Mouse (Mus musculus) C2C12 (cell line): ENCODE data around the gene Ccpg1. TPM values are rescaled to one million over a fixed set of nuclear protein-coding genes. Genes with fewer than 3 reads are reported as not detected.
A peak's percentile ranks its signal among the peaks of the same experiment; 100 is the strongest.

ENCODE experiments used
- H3K27me3 ChIP-seq: one replicate; pipeline ENCODE4 v1.6.1; 2011; ENCODE audit not compliant: control insufficient read depth, insufficient read depth, insufficient read length
- H3K36me3 ChIP-seq: one replicate; pipeline ENCODE4 v1.6.1; 2011; ENCODE audit not compliant: control insufficient read depth, insufficient read depth
- H3K4me3 ChIP-seq: one replicate; pipeline ENCODE4 v1.5.1; 2011; ENCODE audit warnings: mild to moderate bottlenecking, control low read depth; ENCODE audit not compliant: poor library complexity, insufficient read depth, severe bottlenecking
- H3K79me2 ChIP-seq: one replicate; pipeline ENCODE4 v1.6.1; 2011; ENCODE audit not compliant: control insufficient read depth, insufficient read depth
- H3K79me3 ChIP-seq: one replicate; pipeline ENCODE4 v1.6.1; 2011; ENCODE audit warnings: low read depth, control low read depth
- H3ac ChIP-seq: one replicate; pipeline ENCODE3; 2011; ENCODE audit warnings: low read depth; ENCODE audit not compliant: control insufficient read depth, insufficient read length
- CEBPB ChIP-seq: IDR thresholded peaks from one replicate; pipeline ENCODE4 v1.6.1; 2011; ENCODE audit warnings: low read depth, mild to moderate bottlenecking, control low read depth, moderate library complexity
- CTCF ChIP-seq: IDR thresholded peaks from one replicate; pipeline ENCODE4 v1.5.1; 2011; ENCODE audit not compliant: control insufficient read depth, insufficient read depth, insufficient read length
- FOSL1 ChIP-seq: IDR thresholded peaks from one replicate; pipeline ENCODE4 v1.8.0; 2011; ENCODE audit warnings: mild to moderate bottlenecking, low read length; ENCODE audit not compliant: poor library complexity, insufficient read depth, severe bottlenecking
- MAX ChIP-seq: IDR thresholded peaks from one replicate; pipeline ENCODE4 v1.6.1; 2011; ENCODE audit warnings: mild to moderate bottlenecking, control low read depth
- MYOD1 ChIP-seq: IDR thresholded peaks from one replicate; pipeline ENCODE4 v1.6.1; 2011; ENCODE audit warnings: low read depth; ENCODE audit not compliant: control insufficient read depth, insufficient read length
- MYOG ChIP-seq: IDR thresholded peaks from one replicate; pipeline ENCODE4 v1.6.1; 2011; ENCODE audit not compliant: control insufficient read depth, insufficient read length; ENCODE audit errors: extremely low read depth
- USF1 ChIP-seq: IDR thresholded peaks from one replicate; pipeline ENCODE4 v1.6.1; 2011; ENCODE audit warnings: low read depth, mild to moderate bottlenecking, control low read depth, moderate library complexity
- polyA plus RNA-seq: library from polyadenylated mRNA; unstranded; fragments of >200 nt; fragmentation: generic; extraction: Trizol; gene quantifications from one replicate; pipeline ENCODE4 v1.2.1, GENCODE M21; 2012; ENCODE audit warnings: missing spikeins

The Ccpg1 gene
- polyA plus RNA-seq, 1 experiment: 3.5 TPM

- H3K36me3 ChIP-seq: no peaks in the 10 kb centered on the region
- H3ac ChIP-seq: no peak overlapping the region
- TF ChIP-seq CEBPB (no peak), MYOD1 (no peak), USF1 (no peak), MYOG (no peak), MAX (no peak), CTCF (no peak), FOSL1 (no peak)
- peaks cover 9% of the 10 kb centered on the region for H3K27me3 ChIP-seq
- no peaks in the 10 kb centered on the region for H3K79me3 ChIP-seq
- no peaks in the 10 kb centered on the region for H3K79me2 ChIP-seq
- H3K4me3 ChIP-seq: no peak overlapping the region
Measured at GRCm38 (mm10) chr9:72961959-72962358, 23.3 kb upstream of the Ccpg1 start.

DNA sequence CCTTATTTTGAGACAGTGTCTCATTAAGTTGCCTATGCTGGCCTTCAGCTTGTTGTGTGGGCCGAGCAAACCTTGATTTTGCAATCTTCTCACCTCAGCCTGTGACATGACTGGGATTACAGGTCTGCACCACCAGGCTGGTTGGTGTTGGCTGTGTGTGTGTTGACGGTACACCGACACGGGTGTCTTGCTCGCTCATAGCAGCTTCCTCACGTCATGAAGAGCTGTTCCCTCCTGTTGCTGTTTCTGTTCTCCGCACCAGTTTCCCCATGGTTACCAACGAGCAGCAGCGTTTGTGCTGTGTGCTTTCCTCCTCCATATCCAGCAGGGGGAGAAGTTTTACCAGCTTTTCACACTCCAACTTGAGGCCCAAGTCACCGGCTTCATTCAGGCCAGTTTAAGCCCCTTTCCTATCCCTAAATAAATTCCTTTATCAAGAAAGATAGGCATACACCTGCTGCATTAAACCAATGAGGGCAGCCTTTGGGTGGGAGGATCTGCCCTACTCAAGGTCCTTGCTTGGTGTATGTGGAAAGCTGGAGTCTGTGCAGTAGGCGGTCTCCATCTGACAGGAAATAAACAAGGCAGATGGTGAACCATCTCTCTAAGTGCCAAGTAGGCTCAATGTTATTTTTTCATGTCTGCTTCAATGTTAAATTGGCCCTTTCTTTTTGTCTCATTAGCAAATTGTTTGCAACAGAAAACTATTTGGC, 16.7 kb upstream of the Ccpg1 start:
- Histone ChIP-seq H3K79me2 (no peaks in the 10 kb centered on the region), H3K36me3 (no peaks in the 10 kb centered on the region), H3K27me3 (peaks cover 3% of the 10 kb centered on the region), H3K4me3 (no peak overlapping the region), H3ac (no peak overlapping the region), H3K79me3 (no peaks in the 10 kb centered on the region)
- TF ChIP-seq CTCF: peak; percentile 2
- no peak for TF ChIP-seq MAX

DNA sequence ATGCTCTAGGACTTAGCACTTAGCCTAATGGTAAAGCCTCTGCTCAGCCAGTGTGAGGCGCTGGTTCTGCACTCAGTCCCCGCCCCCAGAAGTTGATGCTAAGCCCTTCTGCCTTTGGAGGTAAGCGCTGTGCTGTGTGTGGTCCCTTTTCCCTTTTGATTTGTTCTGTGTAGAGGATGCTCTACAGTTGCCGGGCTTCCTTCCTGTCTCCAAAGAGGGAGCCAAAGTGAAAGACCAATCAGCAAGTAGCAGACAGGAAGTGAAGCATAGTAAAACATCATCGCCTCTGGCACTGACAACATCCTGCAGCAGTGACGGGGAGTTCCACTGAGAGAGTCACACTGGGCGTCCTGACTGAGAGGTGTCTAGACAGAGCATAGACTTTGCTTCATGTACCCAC, 15.4 kb upstream of the Ccpg1 start:
- Histone ChIP-seq H3K36me3 (no peaks in the 10 kb centered on the region), H3K79me2 (no peaks in the 10 kb centered on the region), H3K27me3 (peaks cover 3% of the 10 kb centered on the region), H3K79me3 (no peaks in the 10 kb centered on the region), H3ac (no peak overlapping the region), H3K4me3 (no peak overlapping the region)
- TF ChIP-seq MYOG (no peak), USF1 (no peak), MAX (no peak), CEBPB (no peak), CTCF (no peak), MYOD1 (no peak), FOSL1 (no peak)

- no peaks in the 10 kb centered on the region for H3K79me3 ChIP-seq
- no peaks in the 10 kb centered on the region for H3K36me3 ChIP-seq
- H3K4me3 ChIP-seq: no peak overlapping the region
- H3K27me3 ChIP-seq: no peaks in the 10 kb centered on the region
- no peak overlapping the region for H3ac ChIP-seq
- no peak for TF ChIP-seq FOSL1
- TF ChIP-seq MAX: no peak
- TF ChIP-seq CTCF: no peak
- TF ChIP-seq MYOD1: no peak
- TF ChIP-seq CEBPB: no peak
- H3K79me2 ChIP-seq: no peaks in the 10 kb centered on the region
Measured at GRCm38 (mm10) chr9:72972435-72972834, 12.8 kb upstream of the Ccpg1 start.

GRCm38 (mm10) chr9:72972984-72973383, 12.2 kb upstream of the Ccpg1 start:
- no peak overlapping the region for H3K4me3 ChIP-seq
- no peaks in the 10 kb centered on the region for H3K79me3 ChIP-seq
- no peaks in the 10 kb centered on the region for H3K36me3 ChIP-seq
- no peaks in the 10 kb centered on the region for H3K27me3 ChIP-seq
- H3ac ChIP-seq: no peak overlapping the region
- no peak for TF ChIP-seq MYOG
- TF ChIP-seq USF1: no peak
- TF ChIP-seq CTCF: no peak
- H3K79me2 ChIP-seq: no peaks in the 10 kb centered on the region

GRCm38 (mm10) chr9:72974734-72975133, 10.5 kb upstream of the Ccpg1 start:
- Histone ChIP-seq H3K36me3 (no peaks in the 10 kb centered on the region), H3K4me3 (no peak overlapping the region), H3K79me3 (no peaks in the 10 kb centered on the region), H3K27me3 (no peaks in the 10 kb centered on the region), H3ac (no peak overlapping the region), H3K79me2 (no peaks in the 10 kb centered on the region)
- TF ChIP-seq MYOD1: no peak
- TF ChIP-seq CTCF: no peak
- no peak for TF ChIP-seq MAX
- no peak for TF ChIP-seq USF1
- no peak for TF ChIP-seq CEBPB
